Mouse (Mus musculus): ENCODE data around the gene Olfr644.

The Olfr644 gene
- long read RNA-seq, experiment 1: 0 reads
- long read RNA-seq, experiment 2: 0 reads

GRCm38 (mm10) chr7:104071769-104072168 is at the start of gene Olfr644:
Gene Olfr644, minus strand, starts transcription at chr7:104071869.
- intact Hi-C loops (cut with DNase I): no loop called here

- intact Hi-C loops (cut with DNase I): no loop called here
These were observed 33.0 kb upstream of the Olfr644 start, which contains the start of gene Olfr646 for GRCm38 (mm10) chr7:104104757-104104972. Gene Olfr646, plus strand, starts transcription at chr7:104104873.

GRCm38 (mm10) chr7:104103913-104104756 is 32.5 kb upstream of the Olfr644 start:
- intact Hi-C loops (cut with DNase I): no loop called here

GRCm38 (mm10) chr7:104085365-104085764 is 13.7 kb upstream of the Olfr644 start, which contains the start of gene Olfr645:
Gene Olfr645, minus strand, starts transcription at chr7:104085465.
- intact Hi-C loops (cut with DNase I): no loop called here

- intact Hi-C loops (cut with DNase I): no loop called here
These were observed 10.3 kb downstream of the Olfr644 start, which contains the start of gene 4930516K23Rik for GRCm38 (mm10) chr7:104061345-104061744. Gene 4930516K23Rik, minus strand, starts transcription at chr7:104061445.

- intact Hi-C loops (cut with DNase I): no loop called here
These were observed 12.5 kb downstream of the Olfr644 start for GRCm38 (mm10) chr7:104059215-104059614.

GRCm38 (mm10) chr7:104052566-104052965 is 19.1 kb downstream of the Olfr644 start, which contains the start of gene Olfr642:
Gene Olfr642, minus strand, starts transcription at chr7:104052666.
- intact Hi-C loops (cut with DNase I): no loop called here

GRCm38 (mm10) chr7:104050745-104051144 is 20.9 kb downstream of the Olfr644 start:
- intact Hi-C loops (cut with DNase I): no loop called here

GRCm38 (mm10) chr7:104035145-104035544 is 36.5 kb downstream of the Olfr644 start, which contains the start of gene Olfr641:
Gene Olfr641, plus strand, starts transcription at chr7:104035445.
- intact Hi-C loops (cut with DNase I): no loop called here

- intact Hi-C loops (cut with DNase I): no loop called here
These were observed 44.7 kb downstream of the Olfr644 start for GRCm38 (mm10) chr7:104026978-104027377.

- intact Hi-C loops (cut with DNase I): no loop called here
These were observed 46.2 kb downstream of the Olfr644 start, which contains the start of gene Olfr640 for GRCm38 (mm10) chr7:104025473-104025872. Gene Olfr640, minus strand, starts transcription at chr7:104025573.

GRCm38 (mm10) chr7:104021651-104022050 is 50.0 kb downstream of the Olfr644 start:
- intact Hi-C loops (cut with DNase I): no loop called here

GRCm38 (mm10) chr7:104018953-104019352 is 52.7 kb downstream of the Olfr644 start:
- intact Hi-C loops (cut with DNase I): no loop called here

- intact Hi-C loops (cut with DNase I): no loop called here
These were observed 54.5 kb downstream of the Olfr644 start, which contains the start of gene Olfr639 for GRCm38 (mm10) chr7:104017203-104017602. Gene Olfr639, minus strand, starts transcription at chr7:104017303.
